Mouse (Mus musculus): ENCODE data around the gene Pde7b.
A peak's percentile ranks its signal among the peaks of the same experiment; 100 is the strongest.

Pde7b gene

GRCm38 (mm10) chr10:20724906-20725305 lies at the start of gene Pde7b:
Gene Pde7b, minus strand, starts transcription at chr10:20725078.
- peak; percentile 74 for DNase-seq (ENCODE audit: low read depth, low spot score)
- no peaks in the 10 kb centered on the region for H3K27me3 ChIP-seq (ENCODE audit: control insufficient read depth, insufficient read depth, low read length, poor library complexity, severe bottlenecking)
- no peaks in the 10 kb centered on the region for H3K36me3 ChIP-seq (ENCODE audit: control insufficient read depth, insufficient read depth, low read length, poor library complexity, severe bottlenecking)

GRCm38 (mm10) chr10:20772056-20772455 lies 47.2 kb upstream of the Pde7b start:
- Histone ChIP-seq H3K27me3 (ENCODE audit: control insufficient read depth, insufficient read depth, low read length, poor library complexity, severe bottlenecking) (no peaks in the 10 kb centered on the region), H3K36me3 (ENCODE audit: control insufficient read depth, insufficient read depth, low read length, poor library complexity, severe bottlenecking) (no peaks in the 10 kb centered on the region)
- DNase-seq (ENCODE audit: low read depth, low spot score): peak; percentile 49

GRCm38 (mm10) chr10:20770418-20770888 lies 45.6 kb upstream of the Pde7b start:
- DNase-seq (ENCODE audit: low read depth, low spot score): peak; percentile 39
- H3K36me3 ChIP-seq (ENCODE audit: control insufficient read depth, insufficient read depth, low read length, poor library complexity, severe bottlenecking): no peaks in the 10 kb centered on the region
- H3K27me3 ChIP-seq (ENCODE audit: control insufficient read depth, insufficient read depth, low read length, poor library complexity, severe bottlenecking): no peaks in the 10 kb centered on the region

GRCm38 (mm10) chr10:20769557-20770417 lies 44.9 kb upstream of the Pde7b start:
- Histone ChIP-seq H3K36me3 (ENCODE audit: control insufficient read depth, insufficient read depth, low read length, poor library complexity, severe bottlenecking) (no peaks in the 10 kb centered on the region), H3K27me3 (ENCODE audit: control insufficient read depth, insufficient read depth, low read length, poor library complexity, severe bottlenecking) (no peaks in the 10 kb centered on the region)
- DNase-seq (ENCODE audit: low read depth, low spot score): peak; percentile 42

GRCm38 (mm10) chr10:20764352-20764751 lies 39.5 kb upstream of the Pde7b start:
- Histone ChIP-seq H3K27me3 (ENCODE audit: control insufficient read depth, insufficient read depth, low read length, poor library complexity, severe bottlenecking) (no peaks in the 10 kb centered on the region), H3K36me3 (ENCODE audit: control insufficient read depth, insufficient read depth, low read length, poor library complexity, severe bottlenecking) (no peaks in the 10 kb centered on the region)
- no peak for DNase-seq (ENCODE audit: low read depth, low spot score)

- H3K36me3 ChIP-seq (ENCODE audit: control insufficient read depth, insufficient read depth, low read length, poor library complexity, severe bottlenecking): no peaks in the 10 kb centered on the region
- no peaks in the 10 kb centered on the region for H3K27me3 ChIP-seq (ENCODE audit: control insufficient read depth, insufficient read depth, low read length, poor library complexity, severe bottlenecking)
- DNase-seq (ENCODE audit: low read depth, low spot score): no peak
Measured at GRCm38 (mm10) chr10:20758939-20759338, 34.1 kb upstream of the Pde7b start.

GRCm38 (mm10) chr10:20758259-20758658 lies 33.4 kb upstream of the Pde7b start:
- no peak for DNase-seq (ENCODE audit: low read depth, low spot score)
- no peaks in the 10 kb centered on the region for H3K27me3 ChIP-seq (ENCODE audit: control insufficient read depth, insufficient read depth, low read length, poor library complexity, severe bottlenecking)
- H3K36me3 ChIP-seq (ENCODE audit: control insufficient read depth, insufficient read depth, low read length, poor library complexity, severe bottlenecking): no peaks in the 10 kb centered on the region

- no peaks in the 10 kb centered on the region for H3K27me3 ChIP-seq (ENCODE audit: control insufficient read depth, insufficient read depth, low read length, poor library complexity, severe bottlenecking)
- DNase-seq (ENCODE audit: low read depth, low spot score): no peak
- H3K36me3 ChIP-seq (ENCODE audit: control insufficient read depth, insufficient read depth, low read length, poor library complexity, severe bottlenecking): no peaks in the 10 kb centered on the region
Measured at GRCm38 (mm10) chr10:20756219-20756618, 31.3 kb upstream of the Pde7b start.

GRCm38 (mm10) chr10:20752883-20753282 lies 28.0 kb upstream of the Pde7b start:
- no peaks in the 10 kb centered on the region for H3K27me3 ChIP-seq (ENCODE audit: control insufficient read depth, insufficient read depth, low read length, poor library complexity, severe bottlenecking)
- DNase-seq (ENCODE audit: low read depth, low spot score): no peak
- H3K36me3 ChIP-seq (ENCODE audit: control insufficient read depth, insufficient read depth, low read length, poor library complexity, severe bottlenecking): no peaks in the 10 kb centered on the region

- Histone ChIP-seq H3K36me3 (ENCODE audit: control insufficient read depth, insufficient read depth, low read length, poor library complexity, severe bottlenecking) (no peaks in the 10 kb centered on the region), H3K27me3 (ENCODE audit: control insufficient read depth, insufficient read depth, low read length, poor library complexity, severe bottlenecking) (no peaks in the 10 kb centered on the region)
- DNase-seq (ENCODE audit: low read depth, low spot score): no peak
Measured at GRCm38 (mm10) chr10:20750642-20751251, 25.9 kb upstream of the Pde7b start.

- DNase-seq (ENCODE audit: low read depth, low spot score): no peak
- no peaks in the 10 kb centered on the region for H3K27me3 ChIP-seq (ENCODE audit: control insufficient read depth, insufficient read depth, low read length, poor library complexity, severe bottlenecking)
- H3K36me3 ChIP-seq (ENCODE audit: control insufficient read depth, insufficient read depth, low read length, poor library complexity, severe bottlenecking): no peaks in the 10 kb centered on the region
Measured at GRCm38 (mm10) chr10:20748938-20749337, 24.1 kb upstream of the Pde7b start.

- Histone ChIP-seq H3K27me3 (ENCODE audit: control insufficient read depth, insufficient read depth, low read length, poor library complexity, severe bottlenecking) (no peaks in the 10 kb centered on the region), H3K36me3 (ENCODE audit: control insufficient read depth, insufficient read depth, low read length, poor library complexity, severe bottlenecking) (no peaks in the 10 kb centered on the region)
- no peak for DNase-seq (ENCODE audit: low read depth, low spot score)
Measured at GRCm38 (mm10) chr10:20747229-20747628, 22.4 kb upstream of the Pde7b start.

- no peaks in the 10 kb centered on the region for H3K27me3 ChIP-seq (ENCODE audit: control insufficient read depth, insufficient read depth, low read length, poor library complexity, severe bottlenecking)
- H3K36me3 ChIP-seq (ENCODE audit: control insufficient read depth, insufficient read depth, low read length, poor library complexity, severe bottlenecking): no peaks in the 10 kb centered on the region
- no peak for DNase-seq (ENCODE audit: low read depth, low spot score)
Measured at GRCm38 (mm10) chr10:20739801-20740200, 14.9 kb upstream of the Pde7b start.

- Histone ChIP-seq H3K36me3 (ENCODE audit: control insufficient read depth, insufficient read depth, low read length, poor library complexity, severe bottlenecking) (no peaks in the 10 kb centered on the region), H3K27me3 (ENCODE audit: control insufficient read depth, insufficient read depth, low read length, poor library complexity, severe bottlenecking) (no peaks in the 10 kb centered on the region)
- DNase-seq (ENCODE audit: low read depth, low spot score): no peak
Measured at GRCm38 (mm10) chr10:20737146-20737545, 12.3 kb upstream of the Pde7b start.

GRCm38 (mm10) chr10:20735775-20736449 lies 11.0 kb upstream of the Pde7b start:
- no peak for DNase-seq (ENCODE audit: low read depth, low spot score)
- H3K27me3 ChIP-seq (ENCODE audit: control insufficient read depth, insufficient read depth, low read length, poor library complexity, severe bottlenecking): no peaks in the 10 kb centered on the region
- no peaks in the 10 kb centered on the region for H3K36me3 ChIP-seq (ENCODE audit: control insufficient read depth, insufficient read depth, low read length, poor library complexity, severe bottlenecking)

Measured in splenic B cell, adult 2 months (primary cell).